Mouse (Mus musculus) forebrain, embryonic 11.5 days (tissue): ENCODE data around the gene Ubn1. TPM values are rescaled to one million over a fixed set of nuclear protein-coding genes. Genes with fewer than 3 reads are reported as not detected.

Source experiments
- ATAC-seq: fragments of 200-750 bp; cut with Nextera tagmentation; replicated peaks from 2 replicates; pipeline ENCODE4 v1.8.0; 2017; ENCODE audit warnings: moderate TSS enrichment; ENCODE audit not compliant: low FRiP score
- DNase-seq: peaks from one replicate; pipeline ENCODE4 v3.0.0-alpha.2; 2017; ENCODE audit warnings: low spot score
- H3K27ac ChIP-seq: fragments of 300-500 bp; sonication (generic); 2 replicates; pipeline ENCODE4 v1.5.1; 2014; ENCODE audit warnings: low read depth, low read length
- H3K27me3 ChIP-seq: fragments of 300-500 bp; sonication (generic); 2 replicates; pipeline ENCODE4 v1.6.1; 2014; ENCODE audit warnings: mild to moderate bottlenecking, low read length, mixed read lengths; ENCODE audit not compliant: control insufficient read depth, insufficient read depth
- H3K36me3 ChIP-seq: fragments of 300-500 bp; sonication (generic); 2 replicates; pipeline ENCODE4 v1.6.1; 2014; ENCODE audit warnings: mild to moderate bottlenecking, low read length, moderate library complexity, mixed read lengths; ENCODE audit not compliant: control insufficient read depth, insufficient read depth
- H3K4me1 ChIP-seq: fragments of 300-500 bp; sonication (generic); replicated peaks from 2 replicates; pipeline ENCODE4 v1.6.1; 2014; ENCODE audit warnings: low read length, mixed read lengths; ENCODE audit not compliant: control insufficient read depth, insufficient read depth
- H3K4me2 ChIP-seq: fragments of 300-500 bp; sonication (generic); 2 replicates; pipeline ENCODE4 v1.6.1; 2014; ENCODE audit warnings: low read depth, mild to moderate bottlenecking, low read length, moderate library complexity, mixed read lengths; ENCODE audit not compliant: severe bottlenecking
- H3K4me3 ChIP-seq: fragments of 300-500 bp; sonication (generic); 2 replicates; pipeline ENCODE4 v1.5.1; 2014; ENCODE audit warnings: low read depth, low read length
- H3K9ac ChIP-seq: fragments of 300-500 bp; sonication (generic); 2 replicates; pipeline ENCODE4 v1.6.1; 2014; ENCODE audit warnings: low read length
- H3K9me3 ChIP-seq: fragments of 300-500 bp; sonication (generic); 2 replicates; pipeline ENCODE4 v1.6.1; 2016; ENCODE audit warnings: low read length, mixed read lengths; ENCODE audit not compliant: control insufficient read depth
- WGBS: fragments of 180-500 bp; shearing (Covaris S2); extraction: QIAGEN DNeasy Blood & Tissue Kit; methylation state at CpG from one replicate; pipeline ENCODE4 v1.1.7; 2014; 5-methylcytosine and 5-hydroxymethylcytosine counted together
- polyA plus RNA-seq: library from polyadenylated mRNA; unstranded; fragments of >200 nt; fragmentation: Nextera tagmentation; extraction: Ambion mirVana; gene quantifications from 2 replicates; pipeline ENCODE4 v1.2.1, GENCODE M21; 2014

The Ubn1 gene
- 25.2 and 25.4 TPM in 2 replicates for polyA plus RNA-seq

DNA sequence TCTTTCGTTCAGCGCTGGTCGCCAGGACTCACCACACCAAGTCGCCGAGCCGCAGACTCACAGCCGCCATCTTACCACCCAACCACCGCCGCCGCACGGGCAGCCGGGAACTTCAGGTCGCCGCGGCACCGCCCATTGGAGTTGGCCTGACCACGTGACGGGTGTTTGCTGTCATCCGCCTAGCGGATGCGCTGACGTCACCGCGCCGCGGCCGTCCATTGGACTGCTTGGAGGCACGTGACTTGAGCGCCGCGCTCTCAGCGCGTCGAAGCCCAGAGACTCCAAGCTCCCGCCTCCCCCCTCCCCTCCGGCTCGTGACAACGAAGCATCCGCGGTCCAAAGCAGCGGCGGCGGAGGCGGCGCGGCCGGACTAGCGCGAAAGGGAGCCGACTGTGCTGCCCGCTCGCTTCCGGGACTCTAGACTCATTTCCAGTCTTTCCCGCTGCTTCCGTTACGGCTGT is at the start of gene Ubn1, which contains the start of gene Glyr1:
Ubn1 (plus strand) TSS at position 284 of the 461 bp plus-strand sequence.
Glyr1 (minus strand) TSS at position 90 of the 461 bp plus-strand sequence.
- H3K4me3 ChIP-seq = peak within 1 kb of the TSS; percentile 98
- peak within 1 kb of the TSS; percentile 90 for H3K4me2 ChIP-seq
- no peaks in the 10 kb centered on the region for H3K27me3 ChIP-seq
- peak within 1 kb of the TSS; percentile 90 for H3K27ac ChIP-seq
- peak; percentile 100 for DNase-seq
- peaks cover 9% of the 10 kb centered on the region; the same call in 1 of the 2 replicates for H3K36me3 ChIP-seq
- WGBS = 0% methylated on average over 47 of the region's 56 CpGs
- peak within 1 kb of the TSS; percentile 93 for H3K9ac ChIP-seq
- H3K9me3 ChIP-seq = no peaks in the 10 kb centered on the region
- peak; percentile 100 for ATAC-seq
- 0 out of 2 replicates have a peak, but pooled peaks cover 2% of the 10 kb centered on the region for H3K4me1 ChIP-seq

DNA sequence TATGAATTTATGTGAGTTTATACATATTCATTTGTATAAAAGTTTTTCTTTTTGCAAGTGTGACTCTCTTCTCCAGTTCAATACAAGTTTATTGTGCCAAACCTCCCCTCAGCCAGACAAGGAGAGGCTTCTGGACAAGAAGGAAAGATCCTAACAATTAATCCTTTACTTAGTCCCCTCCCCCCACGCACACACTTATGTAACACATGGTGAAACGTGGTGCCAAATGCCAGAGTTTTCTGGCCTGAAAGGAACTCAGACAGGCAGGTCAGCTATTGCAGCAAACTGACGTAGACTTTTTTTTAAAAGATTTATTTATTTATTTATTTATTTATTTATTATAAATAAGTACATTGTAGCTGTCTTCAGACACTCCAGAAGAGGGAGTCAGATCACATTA is 49.2 kb upstream of the Ubn1 start:
- no peak for ATAC-seq
- Histone ChIP-seq H3K9ac (no peak overlapping the region), H3K36me3 (no peaks in the 10 kb centered on the region)

DNA sequence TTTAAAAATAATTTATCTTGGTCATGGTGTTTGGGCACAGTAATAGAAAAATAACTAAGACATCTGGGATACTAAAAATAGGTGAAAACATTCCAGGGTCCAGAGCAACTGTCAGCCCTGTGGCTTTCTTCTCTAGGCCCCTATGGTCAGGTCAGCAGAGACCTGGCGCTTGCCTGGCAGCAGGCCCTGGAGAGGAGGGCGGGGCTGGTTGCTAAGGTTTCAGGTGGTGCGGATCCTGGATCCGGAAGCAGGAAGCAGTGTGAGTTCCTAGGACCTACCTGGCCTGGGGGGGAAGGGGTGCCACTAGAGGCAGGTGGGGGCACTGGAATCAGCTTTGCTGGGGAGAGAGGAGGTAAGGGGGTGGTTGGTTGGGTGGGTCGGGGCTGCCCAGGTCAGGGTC is 42.8 kb upstream of the Ubn1 start, which contains the start of gene Smim22:
Smim22 (plus strand) TSS at position 222 of the 400 bp plus-strand sequence.
- ATAC-seq (no peak), DNase-seq (no peak)
- WGBS = 43% methylated on average over 5 of the region's 5 CpGs
- H3K4me1 ChIP-seq = no peaks in the 10 kb centered on the region
- H3K4me3 ChIP-seq = no peak within 1 kb of the TSS
- no peaks in the 10 kb centered on the region for H3K9me3 ChIP-seq
- H3K36me3 ChIP-seq = no peaks in the 10 kb centered on the region
- no peaks in the 10 kb centered on the region for H3K27me3 ChIP-seq
- no peak within 1 kb of the TSS for H3K27ac ChIP-seq
- H3K9ac ChIP-seq = no peak within 1 kb of the TSS
- H3K4me2 ChIP-seq = no peak within 1 kb of the TSS

More for the DNA sequence above, 49.2 kb upstream of the Ubn1 start:
- WGBS = 76% methylated on average over 3 of the region's 3 CpGs
- Histone ChIP-seq H3K4me1 (no peaks in the 10 kb centered on the region), H3K4me3 (no peak overlapping the region), H3K27ac (no peak overlapping the region), H3K9me3 (no peaks in the 10 kb centered on the region), H3K27me3 (no peaks in the 10 kb centered on the region), H3K4me2 (no peak overlapping the region)
- no peak for DNase-seq

DNA sequence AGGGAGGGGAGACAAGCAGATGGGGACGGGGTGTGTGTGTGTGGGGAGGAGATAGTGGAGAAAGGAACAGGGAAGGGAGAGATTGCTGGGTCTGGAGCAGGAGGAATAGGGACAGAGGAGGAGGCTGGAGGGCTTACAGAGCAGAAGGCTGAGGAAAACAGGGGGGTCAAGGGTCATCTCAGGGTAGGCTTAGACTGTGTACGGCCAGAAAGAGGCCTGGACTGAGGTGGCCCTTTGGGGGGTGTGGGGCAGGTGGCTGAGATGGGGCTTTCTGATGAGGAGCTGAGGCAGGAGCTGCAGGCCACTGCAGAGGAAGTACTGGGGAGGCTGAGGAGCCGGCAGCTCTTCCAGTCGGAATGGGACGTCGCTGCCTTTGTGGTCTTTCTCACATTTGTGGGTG is 42.4 kb upstream of the Ubn1 start:
- Histone ChIP-seq H3K27ac (no peak overlapping the region), H3K9me3 (no peaks in the 10 kb centered on the region), H3K27me3 (no peaks in the 10 kb centered on the region), H3K9ac (no peak overlapping the region), H3K4me3 (no peak overlapping the region), H3K4me1 (peaks cover 3% of the 10 kb centered on the region; the same call in 1 of the 2 replicates), H3K36me3 (no peaks in the 10 kb centered on the region), H3K4me2 (no peak overlapping the region)
- no peak for DNase-seq
- no peak for ATAC-seq
- 51% methylated on average over 6 of the region's 6 CpGs for WGBS

DNA sequence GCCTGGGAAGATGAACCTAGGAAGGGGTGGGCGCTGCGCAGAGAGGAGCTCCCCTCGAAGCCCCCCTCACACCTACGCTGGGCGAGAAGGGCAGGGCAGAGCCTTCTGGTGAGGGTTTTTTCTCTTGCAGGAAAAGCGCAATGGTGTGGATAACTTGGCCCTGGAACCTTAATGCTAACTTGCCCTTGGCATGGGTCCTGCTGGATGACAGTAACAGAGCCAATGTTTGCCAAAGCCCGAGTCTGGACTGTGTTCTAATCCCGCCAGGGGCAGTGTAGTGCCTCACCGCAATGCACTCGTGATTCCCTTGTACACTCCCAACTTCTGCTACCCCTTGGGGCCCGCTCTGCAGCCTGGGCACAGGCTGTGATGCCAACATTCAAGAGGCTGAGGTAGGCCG is 41.8 kb upstream of the Ubn1 start:
- 86% methylated on average over 12 of the region's 12 CpGs for WGBS

DNA sequence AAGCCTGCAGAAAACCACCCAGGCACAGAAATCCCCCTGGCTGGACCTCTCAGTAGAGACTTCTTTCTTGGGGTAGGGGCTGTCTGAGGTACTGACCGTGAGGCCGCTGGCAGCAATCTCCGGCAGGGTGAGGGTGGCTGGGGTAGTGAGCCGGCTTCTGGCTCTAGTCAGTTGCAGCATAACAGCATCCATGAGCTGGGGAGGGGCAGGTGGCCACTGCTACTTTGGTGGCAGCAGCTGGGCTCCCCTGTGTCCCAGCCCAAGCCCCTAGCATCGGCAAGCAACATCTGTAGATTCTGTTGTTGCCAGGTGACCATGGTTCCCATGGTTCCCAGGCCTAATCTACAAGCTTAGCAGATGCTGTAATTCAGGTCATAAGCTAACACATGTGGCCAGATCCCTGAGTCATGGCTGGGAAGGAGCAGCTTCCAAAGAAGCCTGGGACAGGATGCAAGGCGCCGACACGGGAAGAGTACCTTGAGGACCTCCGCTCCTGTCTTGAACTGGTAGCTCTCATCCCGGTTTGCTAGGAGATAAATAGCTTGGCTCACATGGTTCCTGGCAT is 39.4 kb upstream of the Ubn1 start:
- Histone ChIP-seq H3K9me3 (no peaks in the 10 kb centered on the region), H3K4me2 (no peak overlapping the region), H3K27me3 (no peaks in the 10 kb centered on the region), H3K9ac (no peak overlapping the region), H3K27ac (no peak overlapping the region), H3K4me1 (peaks cover 5% of the 10 kb centered on the region; the same call in 1 of the 2 replicates), H3K4me3 (no peak overlapping the region), H3K36me3 (no peaks in the 10 kb centered on the region; the same call in 1 of the 2 replicates)
- ATAC-seq = no peak
- no peak for DNase-seq
- 91% methylated on average over 10 of the region's 10 CpGs for WGBS

More for the DNA sequence above, 41.8 kb upstream of the Ubn1 start:
- DNase-seq (no peak), ATAC-seq (no peak)
- no peak overlapping the region for H3K4me2 ChIP-seq
- H3K4me1 ChIP-seq = peaks cover 5% of the 10 kb centered on the region; the same call in 1 of the 2 replicates
- no peak overlapping the region for H3K9ac ChIP-seq
- H3K27me3 ChIP-seq = no peaks in the 10 kb centered on the region
- no peaks in the 10 kb centered on the region for H3K9me3 ChIP-seq
- H3K27ac ChIP-seq = no peak overlapping the region
- no peaks in the 10 kb centered on the region for H3K36me3 ChIP-seq
- no peak overlapping the region for H3K4me3 ChIP-seq

DNA sequence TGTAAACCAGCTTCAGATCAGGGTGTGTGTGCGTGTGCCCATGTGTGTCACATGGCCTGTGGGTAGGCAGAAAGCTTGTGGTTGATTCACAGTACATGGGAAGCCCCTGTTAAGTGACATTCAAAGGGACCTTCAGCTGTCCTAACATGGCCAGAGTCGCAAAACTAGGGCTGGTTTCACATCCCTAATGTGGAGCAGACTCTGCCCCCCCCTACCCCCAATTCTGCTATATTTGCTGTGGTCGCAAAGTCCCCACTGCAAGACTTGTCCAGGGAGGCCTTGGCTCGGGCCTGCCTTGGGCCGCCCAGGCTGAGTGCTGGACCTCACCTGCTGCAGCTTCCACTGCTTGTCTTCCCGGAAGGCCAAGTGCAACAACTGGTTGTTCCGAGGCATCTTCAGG is 38.6 kb upstream of the Ubn1 start:
- Histone ChIP-seq H3K27me3 (no peaks in the 10 kb centered on the region), H3K27ac (no peak overlapping the region), H3K4me2 (no peak overlapping the region), H3K4me3 (no peak overlapping the region), H3K9me3 (no peaks in the 10 kb centered on the region), H3K36me3 (no peaks in the 10 kb centered on the region; the same call in 1 of the 2 replicates), H3K4me1 (peaks cover 5% of the 10 kb centered on the region; the same call in 1 of the 2 replicates), H3K9ac (no peak overlapping the region)
- ATAC-seq = no peak
- no peak for DNase-seq
- WGBS = 94% methylated on average over 7 of the region's 7 CpGs

DNA sequence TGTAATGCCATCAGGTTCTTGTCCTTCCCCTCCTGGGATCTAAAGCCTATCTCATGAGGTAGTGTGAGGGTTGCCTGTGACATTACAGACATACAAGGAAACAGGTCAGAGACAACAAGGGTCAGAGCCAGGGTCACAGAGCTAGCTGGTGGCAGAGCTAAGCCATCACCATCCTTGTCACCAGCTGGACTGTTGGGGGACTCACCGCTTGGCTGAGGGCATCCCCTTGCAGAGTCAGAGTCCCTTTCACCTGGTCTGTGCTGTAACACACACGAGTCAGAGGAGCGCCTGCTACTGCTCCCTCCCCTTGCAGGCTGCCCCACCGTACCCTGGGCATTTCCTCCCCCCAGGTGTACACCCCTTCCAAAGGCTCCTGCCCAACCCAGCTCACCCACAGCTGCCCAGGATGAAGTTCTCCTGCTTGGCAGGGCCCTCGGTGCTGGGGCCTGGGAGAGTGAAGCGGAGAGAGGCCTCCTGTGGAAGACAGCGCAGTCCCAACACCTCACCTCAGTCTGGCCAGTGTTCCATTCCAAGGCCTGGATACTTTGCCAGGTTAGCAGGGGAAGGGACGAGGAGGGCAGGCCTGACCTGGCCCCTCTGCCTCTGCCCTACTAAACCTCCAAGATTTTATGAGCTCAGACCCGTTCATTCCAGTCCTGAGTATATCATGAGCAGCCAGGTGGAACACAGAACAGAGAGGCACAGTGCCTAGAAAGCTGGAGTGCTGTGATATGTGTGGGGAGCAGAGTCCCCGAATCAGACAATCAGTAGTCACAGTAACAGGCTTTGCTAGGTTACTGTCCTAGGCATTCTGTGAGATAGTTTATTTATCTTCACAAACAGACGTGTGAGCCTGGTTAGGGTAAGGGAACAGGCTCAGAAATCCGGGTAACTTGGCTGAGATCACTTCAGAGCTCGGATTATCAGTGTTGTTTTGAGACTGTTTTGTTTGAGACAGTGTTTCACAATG is 37.5 kb upstream of the Ubn1 start:
- no peaks in the 10 kb centered on the region for H3K9me3 ChIP-seq
- peak overlapping the region; percentile 57 for H3K4me3 ChIP-seq
- WGBS = 57% methylated on average over 13 of the region's 13 CpGs
- no peak for ATAC-seq
- DNase-seq = no peak
- peaks cover 5% of the 10 kb centered on the region; the same call in 1 of the 2 replicates for H3K4me1 ChIP-seq
- H3K27ac ChIP-seq = no peak overlapping the region
- peaks cover under 1% of the 10 kb centered on the region; the same call in 1 of the 2 replicates for H3K36me3 ChIP-seq
- H3K9ac ChIP-seq = peak overlapping the region; percentile 63
- peak overlapping the region; percentile 89 for H3K4me2 ChIP-seq
- no peaks in the 10 kb centered on the region for H3K27me3 ChIP-seq
